Mouse (Mus musculus) gonadal fat pad, adult 2 months (tissue): ENCODE measurements around the gene Gm9999. TPM values are rescaled to one million over a fixed set of nuclear protein-coding genes. Genes with fewer than 3 reads are reported as not detected.
"Not testable (repeated sequence)": the region's sequence is repeated elsewhere in the genome, so short reads cannot be mapped to it uniquely, and the experiment has no call there.

ENCODE experiments used
- DNase-seq: peaks from one replicate; pipeline ENCODE4 v3.0.0-alpha.2; 2012; ENCODE audit warnings: low read depth
- polyA plus RNA-seq: library from polyadenylated mRNA; depleted of rRNA; stranded (reverse); fragments of >200 nt; gene quantifications from 2 replicates; pipeline ENCODE4 v1.2.3, GENCODE M21; 2012; rRNA removed

Gene Gm9999
- polyA plus RNA-seq, 1 experiment: 7.5 TPM

DNA sequence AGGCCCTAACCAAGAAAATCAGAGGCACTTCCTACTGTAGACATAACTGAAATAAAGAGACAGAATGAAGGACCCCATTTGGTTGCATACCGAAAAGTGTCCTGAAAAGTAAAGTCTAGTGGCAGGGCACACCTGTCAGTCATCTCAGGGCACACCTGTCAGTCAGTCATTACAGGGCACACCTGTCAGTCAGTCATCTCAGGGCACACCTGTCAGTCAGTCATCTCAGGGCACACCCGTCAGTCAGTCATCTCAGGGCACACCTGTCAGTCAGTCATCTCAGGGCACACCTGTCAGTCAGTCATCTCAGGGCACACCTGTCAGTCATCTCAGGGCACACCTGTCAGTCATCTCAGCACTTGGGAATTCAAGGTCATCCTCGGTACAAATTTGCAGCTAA is 43.5 kb downstream of the Gm9999 start:
- DNase-seq: not testable (repeated sequence)

DNA sequence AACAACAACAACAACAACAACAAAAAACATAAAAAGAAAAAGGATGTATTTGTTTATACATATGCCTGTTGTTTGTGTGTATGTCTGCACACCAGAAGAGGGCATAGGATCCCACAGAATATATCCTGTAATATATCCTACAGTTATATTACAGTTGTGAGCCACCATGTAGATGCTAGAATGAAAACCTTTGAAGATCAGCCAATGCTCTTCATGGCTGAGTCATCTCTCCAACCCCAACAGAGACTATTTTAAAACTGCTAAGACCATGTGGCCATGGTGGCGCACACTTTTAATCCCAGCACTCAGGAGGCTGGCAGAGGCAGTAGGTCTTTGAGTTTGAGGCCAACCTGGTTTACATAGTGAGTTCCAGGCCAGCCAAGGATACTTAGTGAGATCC is 44.1 kb downstream of the Gm9999 start:
- DNase-seq: no peak

DNA sequence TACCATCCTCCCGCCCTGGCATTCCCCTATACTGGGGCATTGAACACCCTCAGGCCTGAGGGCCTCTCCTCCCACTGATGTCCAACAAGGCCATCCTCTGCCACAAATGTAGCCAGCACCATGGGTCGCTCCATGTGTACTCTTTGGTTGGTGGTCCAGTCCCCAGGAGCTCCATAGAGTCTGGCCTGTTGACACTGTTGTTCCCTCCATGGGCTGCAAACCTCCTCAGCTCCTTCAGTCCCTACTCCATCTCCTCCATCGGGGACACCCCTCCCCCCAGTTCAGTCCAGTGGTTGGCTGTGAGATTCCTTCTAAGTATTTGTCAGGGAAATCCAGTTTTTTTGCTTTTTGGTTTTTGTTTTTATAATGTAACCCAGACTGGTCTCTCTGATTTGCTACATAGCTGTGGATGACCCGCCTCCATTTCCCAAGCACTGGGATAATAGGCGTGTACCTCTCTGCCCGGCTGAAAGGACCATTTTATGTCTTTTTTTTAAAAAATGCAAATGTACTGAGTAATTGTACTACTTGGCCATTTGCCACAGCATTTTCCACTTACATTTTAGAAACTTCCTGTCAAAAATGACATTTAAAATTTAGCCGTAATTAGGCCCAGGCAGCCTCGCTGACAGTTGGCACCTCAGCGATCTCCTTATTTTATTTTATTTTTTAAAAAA is 47.3 kb downstream of the Gm9999 start:
- DNase-seq: no peak

DNA sequence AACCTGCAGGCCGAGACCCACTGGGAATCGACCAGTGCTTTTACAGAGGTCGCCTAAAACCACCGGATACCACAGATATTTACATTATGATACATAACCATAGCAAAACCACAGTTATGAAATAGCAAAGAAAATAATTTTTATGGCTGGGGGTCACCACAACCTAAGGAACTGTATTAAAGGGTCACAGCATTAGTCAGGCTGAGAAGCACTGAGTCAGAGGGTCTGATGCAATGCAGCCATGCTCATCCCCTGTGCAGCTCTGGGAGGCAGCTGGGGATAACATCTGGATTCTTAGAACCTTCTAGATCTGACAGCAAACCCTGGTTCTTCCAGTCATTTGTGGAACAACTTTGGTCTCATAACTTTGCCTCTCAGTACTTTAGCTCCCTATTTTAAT is 48.0 kb downstream of the Gm9999 start:
- DNase-seq: no peak

DNA sequence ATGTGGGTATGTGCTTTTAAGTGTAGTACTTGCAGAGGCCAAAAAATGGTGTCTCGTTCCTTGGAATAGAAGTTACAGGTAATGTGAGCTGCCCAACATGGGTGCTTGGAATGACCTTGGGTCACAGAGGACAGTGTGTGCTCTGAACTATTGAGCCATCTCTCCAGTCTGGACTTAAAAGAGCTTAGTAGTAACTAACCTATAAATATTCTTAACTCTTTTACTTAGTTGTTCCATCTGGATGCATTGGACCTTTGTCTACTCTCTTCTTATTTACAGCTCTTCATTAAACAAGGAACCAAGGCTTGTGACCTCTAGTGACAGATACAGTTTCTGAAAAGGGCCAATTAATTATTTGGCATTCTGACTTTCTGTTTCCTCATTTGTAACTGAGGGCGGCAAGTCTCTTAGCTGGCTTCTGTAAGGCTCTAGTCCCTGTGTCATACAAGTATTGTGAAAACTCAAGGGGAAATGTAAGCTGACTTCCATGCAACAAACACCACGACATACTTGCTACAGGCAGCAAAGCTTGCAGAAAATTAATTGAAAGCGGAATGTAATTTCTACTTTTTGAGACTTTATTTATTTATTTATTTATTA is 51.5 kb downstream of the Gm9999 start:
- DNase-seq: no peak

DNA sequence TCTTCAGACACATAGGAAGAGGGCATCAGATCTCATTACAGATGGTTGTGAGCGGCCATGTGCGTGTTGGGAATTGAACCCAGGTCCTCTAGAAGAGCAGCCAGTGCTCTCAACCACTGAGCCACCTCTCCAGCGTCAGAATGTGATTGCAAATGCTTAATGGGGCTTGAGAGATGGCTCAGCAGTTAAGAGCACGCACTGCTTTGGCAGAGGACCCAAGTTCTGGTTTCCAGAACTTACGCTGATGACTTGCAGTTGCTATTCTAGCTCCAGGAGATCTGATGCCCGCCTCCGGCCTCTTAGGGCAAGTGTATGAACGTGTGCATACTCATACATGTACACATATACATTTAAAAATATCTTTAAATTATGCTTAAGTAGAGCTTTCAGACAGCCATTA is 52.0 kb downstream of the Gm9999 start:
- no peak for DNase-seq

Other genes with a start within 250 kb of the Gm9999 start
- gene Saa1, start 240.6 kb upstream of the Gm9999 start, polyA plus RNA-seq: 0.23 TPM in 1 of 2 replicates, not detected in the other
- gene Saa2, start 231.8 kb upstream of the Gm9999 start, polyA plus RNA-seq: not detected in 2 replicates
- gene Hps5, start 187.5 kb upstream of the Gm9999 start, polyA plus RNA-seq: 17.9 and 20.3 TPM in 2 replicates
- gene Gtf2h1, start 187.5 kb upstream of the Gm9999 start, polyA plus RNA-seq: 9.7 and 10.6 TPM in 2 replicates
- gene Ldha, start 142.1 kb upstream of the Gm9999 start, polyA plus RNA-seq: 562 and 1,009 TPM in 2 replicates
- gene Ldhc, start 122.4 kb upstream of the Gm9999 start, polyA plus RNA-seq: 3.6 and 10.2 TPM in 2 replicates
- gene Tsg101, start 63.6 kb upstream of the Gm9999 start, polyA plus RNA-seq: 84.1 and 103 TPM in 2 replicates
- gene Uevld, start 25.1 kb upstream of the Gm9999 start, polyA plus RNA-seq: 6.5 and 7.6 TPM in 2 replicates
- 8.0 and 12.0 TPM in 2 replicates for gene Spty2d1, start 24.8 kb downstream of the Gm9999 start, polyA plus RNA-seq
- gene Tmem86a, start 67.0 kb downstream of the Gm9999 start, polyA plus RNA-seq: 28.8 and 29.4 TPM in 2 replicates
- 65.1 and 69.4 TPM in 2 replicates for gene Ptpn5, start 150.1 kb downstream of the Gm9999 start, polyA plus RNA-seq
- not detected in 2 replicates for gene Mrgpra6, start 221.3 kb downstream of the Gm9999 start, polyA plus RNA-seq